Mouse (Mus musculus) brown adipose tissue, adult 24 weeks (tissue): ENCODE measurements around the gene BC049715. TPM values are rescaled to one million over a fixed set of nuclear protein-coding genes. Genes with fewer than 3 reads are reported as not detected.

Experiments
- H3K27ac ChIP-seq: fragments of 200-500 bp; replicated peaks from 2 replicates; pipeline ENCODE4 v1.5.1; 2012; ENCODE audit warnings: low read depth, mild to moderate bottlenecking, low read length
- H3K4me1 ChIP-seq: fragments of 200-500 bp; 2 replicates; pipeline ENCODE4 v1.6.1; 2012; ENCODE audit warnings: low read length, mixed read lengths; ENCODE audit not compliant: control insufficient read depth, insufficient read depth, insufficient read length
- H3K4me3 ChIP-seq: fragments of 200-500 bp; 2 replicates; pipeline ENCODE4 v1.5.1; 2012; ENCODE audit warnings: low read depth, mild to moderate bottlenecking, low read length, moderate library complexity; ENCODE audit not compliant: insufficient read depth
- polyA plus RNA-seq: library from polyadenylated mRNA; stranded (reverse); fragments of >200 nt; gene quantifications from 2 replicates; pipeline ENCODE4 v1.2.4, GENCODE M21; 2012; ENCODE audit not compliant: missing spikeins, insufficient read depth, insufficient read length

Gene BC049715
- polyA plus RNA-seq, 1 experiment, result not detected

GRCm38 (mm10) chr6:136803739-136804633, 23.4 kb upstream of the BC049715 start, which contains the start of gene Hist4h4:
Gene Hist4h4, minus strand, starts transcription at chr6:136804415.
- Histone ChIP-seq H3K27ac (peak within 1 kb of the TSS; percentile 92), H3K4me3 (peak within 1 kb of the TSS; percentile 70), H3K4me1 (peaks cover 6% of the 10 kb centered on the region; the same call in 1 of the 2 replicates)

- H3K27ac ChIP-seq, result peak overlapping the region; percentile 59
- peak overlapping the region; percentile 32 for H3K4me3 ChIP-seq
- H3K4me1 ChIP-seq, result peaks cover 15% of the 10 kb centered on the region; the same call in 1 of the 2 replicates
Observed at GRCm38 (mm10) chr6:136804705-136805408, 22.6 kb upstream of the BC049715 start.

DNA sequence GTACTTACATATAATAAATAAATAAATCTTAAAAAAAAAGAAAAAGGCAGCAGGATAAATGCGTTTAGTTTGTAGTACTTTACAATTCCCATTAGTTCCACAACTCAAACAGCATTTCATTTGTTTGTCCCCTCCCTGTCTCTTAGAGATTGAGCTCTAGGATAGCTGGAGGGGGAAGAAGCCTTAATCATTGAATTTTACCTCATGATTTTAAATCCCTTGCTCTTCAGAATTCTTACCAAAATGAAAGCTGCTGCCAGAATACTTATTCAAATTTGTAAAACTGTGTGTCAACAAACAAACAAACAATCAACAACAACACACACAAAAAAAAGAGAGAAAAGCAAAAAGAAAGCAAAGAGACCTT, 22.0 kb upstream of the BC049715 start:
- H3K4me1 ChIP-seq, result peaks cover 15% of the 10 kb centered on the region; the same call in 1 of the 2 replicates
- no peak overlapping the region for H3K27ac ChIP-seq
- H3K4me3 ChIP-seq, result no peak overlapping the region

- H3K4me3 ChIP-seq, result no peak overlapping the region
- no peak overlapping the region for H3K27ac ChIP-seq
- H3K4me1 ChIP-seq, result peaks cover 15% of the 10 kb centered on the region; the same call in 1 of the 2 replicates
Observed at GRCm38 (mm10) chr6:136806819-136807218, 20.6 kb upstream of the BC049715 start.

DNA sequence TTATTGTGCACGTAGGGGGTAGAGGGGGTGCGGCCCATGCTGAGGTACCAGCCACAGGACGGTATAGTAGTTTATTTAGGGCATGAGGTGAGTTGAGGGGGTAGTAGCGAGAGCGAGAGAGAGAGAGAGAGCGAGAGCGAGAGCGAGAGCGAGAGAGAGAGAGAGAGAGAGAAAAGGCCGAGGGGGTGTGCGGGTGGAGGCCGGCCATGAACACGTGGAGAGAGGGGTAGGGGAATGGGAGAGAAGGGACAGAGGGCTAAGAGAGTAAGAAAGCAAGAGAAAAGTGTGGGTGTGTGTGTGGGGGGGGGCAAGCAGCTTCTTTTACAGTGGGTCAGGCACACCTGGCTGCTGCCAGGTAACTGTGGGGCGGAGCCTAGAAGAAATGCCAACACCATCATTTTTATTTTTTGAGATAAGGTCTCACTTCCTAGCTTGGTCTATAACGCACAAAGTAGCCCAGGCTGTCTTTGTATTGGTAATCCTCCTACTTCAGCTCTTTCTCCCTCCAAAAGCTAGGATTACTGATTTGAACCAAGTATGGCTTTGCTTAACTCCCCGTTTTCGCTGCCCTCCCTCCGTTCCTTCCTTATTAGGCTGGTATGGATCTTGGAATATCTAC, 19.9 kb upstream of the BC049715 start:
- Histone ChIP-seq H3K4me1 (peaks cover 15% of the 10 kb centered on the region; the same call in 1 of the 2 replicates), H3K27ac (peak overlapping the region; percentile 71; the same call in 1 of the 2 replicates), H3K4me3 (peak overlapping the region; percentile 59)

GRCm38 (mm10) chr6:136808014-136808417, 19.4 kb upstream of the BC049715 start, which contains the start of gene H2afj:
Gene H2afj, plus strand, starts transcription at chr6:136808244.
- H3K27ac ChIP-seq, result peak within 1 kb of the TSS; percentile 71
- H3K4me1 ChIP-seq, result peaks cover 15% of the 10 kb centered on the region; the same call in 1 of the 2 replicates
- peak within 1 kb of the TSS; percentile 88 for H3K4me3 ChIP-seq

DNA sequence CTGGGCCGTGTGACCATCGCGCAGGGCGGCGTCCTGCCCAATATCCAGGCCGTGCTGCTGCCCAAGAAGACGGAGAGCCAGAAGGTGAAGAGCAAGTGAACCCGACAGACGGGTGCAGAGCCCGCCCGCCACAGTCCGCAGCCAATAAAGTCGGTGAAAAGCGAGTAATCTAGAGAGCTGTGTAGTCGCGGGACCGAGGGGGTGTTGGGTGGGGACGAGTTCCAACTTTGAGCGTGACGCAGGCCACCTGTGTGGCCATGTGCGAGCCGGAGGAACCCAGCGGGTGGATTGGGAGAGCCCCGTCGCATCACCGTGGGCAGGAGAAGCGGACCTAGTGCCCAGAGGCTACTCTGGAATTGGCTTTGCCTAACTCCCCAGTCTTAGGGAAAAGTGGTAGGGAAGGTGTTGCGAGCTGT, 18.8 kb upstream of the BC049715 start:
- Histone ChIP-seq H3K4me3 (peak overlapping the region; percentile 88), H3K27ac (peak overlapping the region; percentile 53; the same call in 1 of the 2 replicates), H3K4me1 (peaks cover 12% of the 10 kb centered on the region; the same call in 1 of the 2 replicates)

- H3K27ac ChIP-seq, result peak overlapping the region; percentile 53; the same call in 1 of the 2 replicates
- H3K4me3 ChIP-seq, result peak overlapping the region; percentile 88
- H3K4me1 ChIP-seq, result peaks cover 12% of the 10 kb centered on the region; the same call in 1 of the 2 replicates
Observed at GRCm38 (mm10) chr6:136809077-136809476, 18.3 kb upstream of the BC049715 start.

- Histone ChIP-seq H3K27ac (0 out of 2 replicates have a peak overlapping the region, but pooled peaks have one; percentile 15), H3K4me3 (peak overlapping the region; percentile 88), H3K4me1 (peaks cover 12% of the 10 kb centered on the region; the same call in 1 of the 2 replicates)
Observed at GRCm38 (mm10) chr6:136809673-136810072, 17.8 kb upstream of the BC049715 start.

- no peak overlapping the region for H3K27ac ChIP-seq
Observed at GRCm38 (mm10) chr6:136811196-136811595, 16.2 kb upstream of the BC049715 start.

GRCm38 (mm10) chr6:136813117-136813516, 14.3 kb upstream of the BC049715 start:
- Histone ChIP-seq H3K4me3 (no peak overlapping the region), H3K27ac (no peak overlapping the region), H3K4me1 (peaks cover 12% of the 10 kb centered on the region; the same call in 1 of the 2 replicates)

More at GRCm38 (mm10) chr6:136811196-136811595, 16.2 kb upstream of the BC049715 start:
- Histone ChIP-seq H3K4me3 (no peak overlapping the region), H3K4me1 (peaks cover 12% of the 10 kb centered on the region; the same call in 1 of the 2 replicates)

DNA sequence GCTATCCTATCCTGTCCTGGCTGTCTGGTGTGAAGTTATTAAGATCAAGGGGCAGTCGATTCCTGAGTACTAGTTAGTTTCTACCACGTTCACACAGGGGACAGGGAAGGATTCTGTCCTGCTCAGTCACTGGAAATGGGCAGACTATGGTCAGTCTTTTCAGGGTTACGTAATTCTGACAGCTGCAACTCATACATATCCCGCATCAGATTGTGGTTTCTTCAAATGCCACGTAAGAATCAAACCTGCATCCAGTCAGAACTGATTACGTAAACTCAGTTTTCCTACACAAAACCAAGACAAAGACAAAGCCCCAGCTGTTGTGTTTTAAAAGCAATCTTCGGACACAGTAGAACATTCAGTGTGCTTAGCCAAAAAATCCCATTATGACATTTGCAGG, 12.0 kb upstream of the BC049715 start:
- H3K4me3 ChIP-seq, result no peak overlapping the region
- H3K27ac ChIP-seq, result no peak overlapping the region
- H3K4me1 ChIP-seq, result no peaks in the 10 kb centered on the region

DNA sequence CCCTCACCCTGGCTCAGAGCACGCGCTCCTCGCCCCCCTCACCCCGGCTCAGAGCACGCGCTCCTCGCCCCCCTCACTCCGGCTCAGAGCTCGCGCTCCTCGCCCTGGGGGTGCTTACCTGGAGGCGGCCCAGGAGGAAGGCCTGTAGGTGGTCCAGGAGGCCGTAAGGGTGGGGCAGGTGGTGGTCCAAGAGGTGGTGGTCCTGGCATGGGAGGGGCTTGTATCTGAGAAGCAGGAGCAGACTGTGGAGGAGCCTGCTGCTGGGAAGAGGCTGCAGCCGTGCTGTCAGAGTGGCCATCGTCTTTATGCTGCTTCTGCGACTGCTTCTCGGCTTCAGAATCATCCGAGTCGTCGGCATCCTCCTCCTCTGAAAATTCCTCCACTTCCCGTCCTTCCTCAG, 10.6 kb upstream of the BC049715 start:
- Histone ChIP-seq H3K27ac (no peak overlapping the region), H3K4me1 (no peaks in the 10 kb centered on the region), H3K4me3 (no peak overlapping the region)

DNA sequence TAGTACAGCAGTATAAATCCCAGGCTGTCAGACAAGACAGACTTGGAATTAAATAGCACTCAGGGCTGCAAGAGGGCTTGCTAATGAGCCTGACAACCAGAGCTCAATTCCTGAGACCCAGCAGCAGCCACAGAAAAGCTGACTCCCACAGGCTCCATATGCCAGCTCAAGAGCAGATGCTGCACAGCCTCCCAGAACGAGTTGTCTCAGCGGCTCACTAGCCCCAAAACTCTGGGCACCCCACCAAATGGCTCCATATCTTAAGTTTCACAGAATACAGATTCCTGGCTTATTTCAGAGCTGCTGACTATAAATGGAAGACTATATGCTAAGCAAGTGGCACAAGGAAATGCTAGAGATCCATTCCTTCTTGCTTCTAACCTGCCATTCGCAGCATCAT, 9.9 kb upstream of the BC049715 start:
- no peak overlapping the region for H3K4me3 ChIP-seq
- no peak overlapping the region for H3K27ac ChIP-seq
- H3K4me1 ChIP-seq, result no peaks in the 10 kb centered on the region
